Mouse (Mus musculus) gastrocnemius, adult 18-20 months (tissue): ENCODE measurements around the gene C1ql3. TPM values are rescaled to one million over a fixed set of nuclear protein-coding genes. Genes with fewer than 3 reads are reported as not detected.
A peak's percentile ranks its signal among the peaks of the same experiment; 100 is the strongest.

Experiments
- DNase-seq: peaks from one replicate; pipeline ENCODE4 v3.0.0; 2021; ENCODE audit warnings: low spot score
- long read RNA-seq, 2 experiments: library from polyadenylated mRNA; stranded (forward); transcript quantifications; one replicate each; pipeline ENCODE4 v2.0.0; 2021
- total RNA-seq, 2 experiments: library from RNA; stranded (reverse); gene quantifications; 2 replicates each; pipeline ENCODE4 v1.2.3; 2021

The C1ql3 gene
- under 1 TPM; 0.21 to 0.47 TPM for total RNA-seq
- long read RNA-seq, experiment 1, partial matches to known transcripts = 0 of 1 reads
- long read RNA-seq, experiment 1, other reads (novel, unspliced or antisense) = 1 of 1 reads
- long read RNA-seq, experiment 2, partial matches to known transcripts = 0 of 1 reads
- long read RNA-seq, experiment 2, other reads (novel, unspliced or antisense) = 0 of 1 reads

GRCm38 (mm10) chr2:13011472-13011871 is at the start of gene C1ql3:
Gene C1ql3, minus strand, starts transcription at chr2:13011806.
- DNase-seq = no peak

GRCm38 (mm10) chr2:13060426-13061170 is 49.0 kb upstream of the C1ql3 start:
- no peak for DNase-seq

- DNase-seq = no peak
Observed at GRCm38 (mm10) chr2:13048649-13049048, 37.0 kb upstream of the C1ql3 start.

- DNase-seq = no peak
Observed at GRCm38 (mm10) chr2:13044555-13044954, 32.9 kb upstream of the C1ql3 start.

- no peak for DNase-seq
Observed at GRCm38 (mm10) chr2:13039785-13040184, 28.2 kb upstream of the C1ql3 start.

GRCm38 (mm10) chr2:13038772-13039171 is 27.2 kb upstream of the C1ql3 start:
- DNase-seq = no peak

GRCm38 (mm10) chr2:13018861-13019260 is 7.3 kb upstream of the C1ql3 start:
- DNase-seq = no peak

GRCm38 (mm10) chr2:13018382-13018781 is 6.8 kb upstream of the C1ql3 start:
- DNase-seq = no peak

- no peak for DNase-seq
Observed at GRCm38 (mm10) chr2:13011973-13012372, 367 bp upstream of the C1ql3 start.

GRCm38 (mm10) chr2:13010460-13011341 is 905 bp downstream of the C1ql3 start:
- peak; percentile 18 for DNase-seq

GRCm38 (mm10) chr2:13010030-13010459 is 1.6 kb downstream of the C1ql3 start:
- no peak for DNase-seq

GRCm38 (mm10) chr2:13009261-13009972 is 2.2 kb downstream of the C1ql3 start:
- DNase-seq = no peak

- DNase-seq = no peak
Observed at GRCm38 (mm10) chr2:13008433-13008832, 3.2 kb downstream of the C1ql3 start.

- DNase-seq = no peak
Observed at GRCm38 (mm10) chr2:13000026-13000425, 11.6 kb downstream of the C1ql3 start.

- no peak for DNase-seq
Observed at GRCm38 (mm10) chr2:12984901-12985732, 26.5 kb downstream of the C1ql3 start.

GRCm38 (mm10) chr2:12978771-12979170 is 32.8 kb downstream of the C1ql3 start:
- DNase-seq = no peak

GRCm38 (mm10) chr2:12977367-12977766 is 34.2 kb downstream of the C1ql3 start:
- DNase-seq = no peak

GRCm38 (mm10) chr2:12973752-12974151 is 37.9 kb downstream of the C1ql3 start:
- DNase-seq = no peak

GRCm38 (mm10) chr2:12970049-12970724 is 41.4 kb downstream of the C1ql3 start:
- no peak for DNase-seq
